Mouse (Mus musculus) right cerebral cortex, adult 2 months (tissue): ENCODE data around the gene Elk3.
A peak's percentile ranks its signal among the peaks of the same experiment; 100 is the strongest.

ENCODE experiments used
- DNase-seq, 2 experiments: peaks; one replicate each; pipeline ENCODE4 v3.0.0; 2021 to 2022; ENCODE audit warnings: low spot score in 2 of 2

Gene Elk3

GRCm38 (mm10) chr10:93331543-93331942 lies 20.6 kb upstream of the Elk3 start:
- DNase-seq, result no peak

- DNase-seq, result no peak
Observed at GRCm38 (mm10) chr10:93328321-93328720, 17.4 kb upstream of the Elk3 start.

GRCm38 (mm10) chr10:93327187-93327586 lies 16.3 kb upstream of the Elk3 start:
- no peak for DNase-seq

- DNase-seq, result no peak
Observed at GRCm38 (mm10) chr10:93326741-93327100, 15.8 kb upstream of the Elk3 start.

- no peak for DNase-seq
Observed at GRCm38 (mm10) chr10:93325804-93326740, 15.1 kb upstream of the Elk3 start.

- no peak for DNase-seq
Observed at GRCm38 (mm10) chr10:93325369-93325768, 14.4 kb upstream of the Elk3 start.

- DNase-seq, result no peak
Observed at GRCm38 (mm10) chr10:93324438-93324837, 13.5 kb upstream of the Elk3 start.

GRCm38 (mm10) chr10:93323659-93324058 lies 12.7 kb upstream of the Elk3 start:
- DNase-seq, result no peak

GRCm38 (mm10) chr10:93321763-93322162 lies 10.8 kb upstream of the Elk3 start:
- no peak for DNase-seq

GRCm38 (mm10) chr10:93320148-93320547 lies 9.2 kb upstream of the Elk3 start:
- DNase-seq, result no peak

- no peak for DNase-seq
Observed at GRCm38 (mm10) chr10:93319526-93320063, 8.7 kb upstream of the Elk3 start.

GRCm38 (mm10) chr10:93316909-93317308 lies 6.0 kb upstream of the Elk3 start:
- no peak for DNase-seq

- DNase-seq, result no peak
Observed at GRCm38 (mm10) chr10:93311576-93311975, 641 bp upstream of the Elk3 start.

- DNase-seq, result no peak
Observed at GRCm38 (mm10) chr10:93309934-93310621, 857 bp downstream of the Elk3 start.

- DNase-seq, result peak; percentile 37 to 63
Observed at GRCm38 (mm10) chr10:93309131-93309933, 1.6 kb downstream of the Elk3 start.

GRCm38 (mm10) chr10:93306367-93306766 lies 4.6 kb downstream of the Elk3 start:
- no peak for DNase-seq

- no peak for DNase-seq
Observed at GRCm38 (mm10) chr10:93305946-93306345, 5.0 kb downstream of the Elk3 start.

GRCm38 (mm10) chr10:93303231-93303630 lies 7.7 kb downstream of the Elk3 start:
- no peak for DNase-seq

GRCm38 (mm10) chr10:93301831-93302230 lies 9.1 kb downstream of the Elk3 start:
- no peak for DNase-seq

GRCm38 (mm10) chr10:93298208-93298607 lies 12.7 kb downstream of the Elk3 start:
- no peak for DNase-seq

- no peak for DNase-seq
Observed at GRCm38 (mm10) chr10:93297774-93298173, 13.2 kb downstream of the Elk3 start.
